Mouse (Mus musculus) cerebellum, postnatal 10 days (tissue): ENCODE data around the gene Olfr1467.

Experiments used
- DNase-seq, 2 experiments: peaks; one replicate each; pipeline ENCODE4 v3.0.0; 2021; ENCODE audit warnings: mixed read lengths in 2 of 2

The Olfr1467 gene

GRCm38 (mm10) chr19:13361936-13362335 lies at the start of gene Olfr1467:
Gene Olfr1467 (plus strand): TSS chr19:13362236.
- DNase-seq = no peak

DNA sequence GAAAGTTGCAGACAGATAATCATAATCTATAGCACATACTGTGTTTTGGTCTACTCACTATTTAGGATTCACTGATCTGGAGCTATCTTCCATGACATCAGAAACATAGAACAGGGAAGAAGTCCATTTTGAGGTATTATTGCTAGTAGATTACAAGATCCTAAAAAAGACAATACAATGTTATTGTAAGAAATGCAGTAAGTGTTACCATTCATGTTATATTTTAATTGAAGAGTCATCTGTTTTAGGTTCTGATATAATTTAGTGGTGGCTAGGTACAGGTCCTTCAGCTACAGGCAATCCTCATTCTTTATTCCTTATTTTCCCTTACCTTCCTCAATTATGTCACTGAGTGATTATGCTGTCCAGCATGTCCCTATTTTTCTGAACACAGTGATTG lies 46.6 kb upstream of the Olfr1467 start, which contains the start of gene Olfr1465:
Gene Olfr1465 (minus strand): TSS at position 101 of the 400 bp plus-strand sequence.
- DNase-seq = no peak

DNA sequence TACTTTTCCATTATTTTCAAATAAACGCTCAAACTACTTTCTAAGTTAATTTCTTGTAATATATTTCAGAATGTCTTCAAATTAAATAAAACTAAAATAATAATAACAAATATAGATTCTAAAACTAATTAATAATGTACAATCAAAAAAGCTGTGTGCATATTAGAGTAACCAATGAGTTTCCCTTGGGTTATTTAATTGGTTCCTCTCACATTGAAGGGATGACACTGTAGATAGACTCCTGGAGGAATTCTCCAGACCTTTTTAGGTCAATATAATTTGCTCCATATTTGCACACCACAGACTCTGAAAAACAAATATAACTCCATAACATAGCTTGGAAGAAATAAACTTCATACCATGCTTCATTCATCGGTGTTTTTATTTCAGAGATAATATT lies 23.5 kb upstream of the Olfr1467 start, which contains the start of gene Olfr1466:
Gene Olfr1466 (plus strand): TSS at position 301 of the 400 bp plus-strand sequence.
- DNase-seq = no peak

GRCm38 (mm10) chr19:13407549-13407948 lies 45.5 kb downstream of the Olfr1467 start, which contains the start of gene Olfr1469:
Gene Olfr1469 (plus strand): TSS chr19:13407849.
- DNase-seq = no peak
